Mouse (Mus musculus): ENCODE results near the gene Pbx1. TPM values are rescaled to one million over a fixed set of nuclear protein-coding genes. Genes with fewer than 3 reads are reported as not detected.

The Pbx1 gene
- total RNA-seq, 2 experiments from 2014 or later: 129 to 137 TPM

DNA sequence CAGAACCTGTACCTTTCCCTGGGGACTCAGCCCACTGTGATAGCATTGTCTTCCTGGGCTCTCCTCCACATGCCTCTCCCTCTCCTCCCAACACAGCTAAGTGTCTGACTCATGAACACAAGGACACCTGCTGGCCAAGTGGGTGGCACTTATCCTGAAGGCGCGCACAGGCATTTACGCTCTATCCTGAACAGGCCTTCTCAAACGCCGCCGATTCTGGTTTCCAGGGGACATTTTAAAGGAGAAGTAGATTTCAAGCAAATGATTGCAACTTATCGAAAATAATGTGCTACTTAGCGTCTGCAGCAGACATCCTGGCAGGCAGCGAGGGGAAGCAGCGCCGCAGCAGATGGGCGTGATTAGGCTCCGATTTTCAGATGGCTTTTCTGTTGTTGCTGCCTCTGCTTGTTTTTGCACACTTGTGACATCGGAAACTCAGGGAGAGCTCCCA is 211.0 kb downstream of the Pbx1 start:
- peak; percentile 69 to 84 for DNase-seq (ENCODE audit: low spot score in 2 of 2)
- intact Hi-C loops (cut with DNase I): no loop called here

DNA sequence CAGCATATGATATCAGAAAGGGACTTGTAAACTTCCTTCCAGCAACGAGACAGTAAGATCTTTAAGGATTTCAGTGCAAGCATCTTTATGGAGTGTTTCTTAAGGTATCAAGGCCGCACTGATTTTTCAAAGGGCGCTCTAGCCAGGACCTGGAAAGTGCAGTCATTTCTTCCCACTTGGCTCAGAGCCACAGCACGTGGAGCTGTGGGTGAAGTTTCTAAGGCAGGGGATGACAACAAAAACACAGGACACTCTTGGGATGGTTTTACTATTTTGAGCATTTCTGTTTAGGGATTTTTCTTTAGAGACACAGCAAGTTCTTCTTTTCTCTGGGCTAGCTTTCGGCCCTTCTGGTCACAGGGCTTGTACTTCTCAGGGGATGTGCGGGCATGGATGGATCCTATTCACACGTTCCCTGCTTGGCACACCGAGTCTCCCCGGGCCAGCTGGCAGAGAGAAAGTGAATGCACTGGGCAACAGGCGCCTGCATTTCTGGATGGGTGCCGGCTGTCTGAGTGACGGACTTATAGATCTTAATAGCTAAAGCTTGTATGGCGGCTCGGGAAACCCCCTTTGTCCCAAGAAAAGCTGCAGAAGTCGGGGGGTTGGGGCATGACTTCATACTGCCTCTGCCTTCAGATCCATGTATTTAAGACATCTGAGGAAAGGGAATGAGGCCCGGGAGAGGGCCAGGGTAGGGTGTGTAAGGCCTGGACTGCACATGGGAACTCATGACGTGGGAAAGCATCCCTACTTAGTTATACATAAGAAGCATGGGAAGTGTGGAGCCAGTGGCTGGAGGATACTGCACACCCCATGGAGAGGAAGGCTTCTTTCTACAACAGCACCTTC is 215.9 kb downstream of the Pbx1 start:
- DNase-seq (ENCODE audit: low spot score in 2 of 2): no peak
- intact Hi-C loops (cut with DNase I): loop anchor here (2.0 to 10.0 kb wide), 3 partner anchors 215 to 1131 kb away; no protein-coding TSS in a partner anchor

DNA sequence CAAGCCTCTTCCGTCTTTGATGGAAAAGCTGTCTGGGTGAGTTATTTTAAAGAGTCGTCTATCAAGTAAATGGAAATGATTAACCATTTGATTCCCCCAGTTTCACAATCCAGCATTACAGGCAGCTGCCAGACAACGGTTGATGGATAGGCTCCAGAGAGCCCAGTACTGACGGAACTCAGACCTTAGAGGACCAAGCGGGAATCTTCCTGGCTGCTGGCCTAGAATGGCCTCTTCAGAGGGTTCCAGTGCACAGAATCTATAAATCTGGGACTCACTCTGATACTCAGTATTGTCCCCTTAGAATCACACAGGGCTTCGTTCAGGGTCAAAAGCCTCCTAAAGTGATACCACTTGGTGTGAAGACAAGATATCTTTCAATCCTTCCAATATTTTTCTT is 216.6 kb downstream of the Pbx1 start:
- intact Hi-C loops (cut with DNase I): loop anchor here (2.0 to 10.0 kb wide), 3 partner anchors 215 to 1131 kb away; no protein-coding TSS in a partner anchor

DNA sequence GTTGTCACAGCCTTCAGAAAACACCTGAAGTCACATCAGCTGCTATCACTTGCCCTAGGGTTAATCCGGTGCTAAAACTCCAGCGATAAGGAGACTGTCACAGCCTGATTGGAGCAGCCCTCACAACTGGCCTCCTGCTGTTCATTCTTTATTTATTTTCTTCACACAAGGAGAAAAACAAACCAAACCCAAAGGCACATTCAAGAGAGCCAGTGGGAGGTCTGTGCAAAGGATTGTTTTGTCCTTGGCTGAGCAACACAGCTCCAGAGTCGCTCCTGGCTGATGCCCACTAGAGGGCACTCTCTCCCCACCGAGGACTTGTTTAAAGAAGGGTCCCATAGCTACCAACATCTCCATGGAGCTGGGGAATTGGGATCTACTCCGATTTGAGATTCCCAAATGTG is 218.0 kb downstream of the Pbx1 start:
- intact Hi-C loops (cut with DNase I): loop anchor here (2.0 to 10.0 kb wide), 7 partner anchors 108 to 1243 kb away; no protein-coding TSS in a partner anchor
- peak; percentile 73 to 80 for DNase-seq (ENCODE audit: low spot score in 2 of 2)

More for the DNA sequence above, 216.6 kb downstream of the Pbx1 start:
- no peak for DNase-seq (ENCODE audit: low spot score in 2 of 2)

DNA sequence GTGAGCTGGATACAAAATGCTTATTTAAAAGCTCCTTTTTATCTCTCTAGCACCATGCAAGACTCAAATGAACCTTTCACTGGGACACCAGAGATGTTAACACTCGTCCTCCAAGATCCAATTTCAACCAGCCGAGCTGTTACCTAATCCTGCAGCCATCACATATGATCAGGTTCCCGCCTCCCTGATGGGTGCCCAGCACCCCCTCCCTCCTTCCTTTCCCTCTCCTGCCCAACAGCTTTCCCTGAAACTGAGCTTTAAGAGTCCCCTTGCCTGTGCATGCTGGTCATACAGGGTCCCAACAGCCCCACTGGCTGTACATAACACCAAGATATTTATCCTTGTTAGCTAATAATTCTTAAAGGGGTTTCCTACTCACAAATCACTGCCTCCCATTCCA is 218.5 kb downstream of the Pbx1 start:
- intact Hi-C loops (cut with DNase I): loop anchor here (5.0 to 10.0 kb wide), 5 partner anchors 109 to 1244 kb away; no protein-coding TSS in a partner anchor
- DNase-seq (ENCODE audit: low spot score in 2 of 2): no peak

DNA sequence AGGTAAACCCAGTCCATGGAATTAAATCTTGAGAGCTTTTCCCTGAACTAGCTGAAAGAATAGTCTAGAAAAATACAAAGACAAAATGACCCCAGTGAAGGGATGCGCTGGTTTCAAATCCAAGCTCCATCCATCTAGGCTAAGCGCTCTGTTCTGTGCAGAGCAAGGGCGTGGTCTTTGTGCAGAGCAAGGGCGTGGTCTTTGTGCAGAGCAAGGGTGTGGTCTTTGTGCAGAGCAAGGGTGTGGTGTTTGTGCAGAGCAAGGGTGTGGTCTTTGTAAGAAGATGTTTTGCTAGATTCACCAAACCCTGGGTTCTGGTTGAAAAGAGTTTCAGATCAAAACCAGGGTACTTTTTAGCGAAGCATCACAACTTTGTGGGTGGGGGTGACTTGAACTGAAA is 221.7 kb downstream of the Pbx1 start:
- intact Hi-C loops (cut with DNase I): loop anchor here (5.0 to 10.0 kb wide), 5 partner anchors 112 to 1247 kb away; no protein-coding TSS in a partner anchor
- DNase-seq (ENCODE audit: low spot score in 2 of 2): no peak

DNA sequence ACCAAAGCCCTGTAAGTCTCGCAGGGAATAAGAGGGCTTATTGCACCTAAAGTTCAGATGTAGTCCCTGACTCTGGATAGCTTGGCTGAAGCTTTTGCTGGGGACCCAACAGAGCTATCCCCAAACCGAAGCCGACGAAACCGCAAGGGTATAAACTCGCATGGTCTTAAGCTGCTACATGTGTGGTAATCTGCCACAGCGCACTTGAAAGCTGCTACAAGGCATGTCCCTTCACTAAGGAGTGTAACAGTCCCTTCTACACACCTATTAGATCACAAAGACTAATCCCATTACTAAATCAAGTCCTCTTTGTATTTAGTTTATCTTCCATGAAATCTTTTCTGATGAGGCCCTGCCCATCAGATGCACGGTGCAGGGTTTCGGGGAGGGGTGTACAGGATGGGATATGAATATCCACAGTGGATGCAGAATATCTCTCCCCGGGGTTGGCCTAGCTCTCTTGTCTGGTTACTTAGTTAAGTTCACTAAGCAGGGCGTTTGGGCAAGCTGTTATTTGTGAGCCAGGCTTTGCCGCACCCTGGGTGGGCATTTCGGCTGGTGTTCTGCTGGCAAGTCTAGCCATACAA is 231.4 kb downstream of the Pbx1 start:
- no peak for DNase-seq (ENCODE audit: low spot score in 2 of 2)
- intact Hi-C loops (cut with DNase I): no loop called here

DNA sequence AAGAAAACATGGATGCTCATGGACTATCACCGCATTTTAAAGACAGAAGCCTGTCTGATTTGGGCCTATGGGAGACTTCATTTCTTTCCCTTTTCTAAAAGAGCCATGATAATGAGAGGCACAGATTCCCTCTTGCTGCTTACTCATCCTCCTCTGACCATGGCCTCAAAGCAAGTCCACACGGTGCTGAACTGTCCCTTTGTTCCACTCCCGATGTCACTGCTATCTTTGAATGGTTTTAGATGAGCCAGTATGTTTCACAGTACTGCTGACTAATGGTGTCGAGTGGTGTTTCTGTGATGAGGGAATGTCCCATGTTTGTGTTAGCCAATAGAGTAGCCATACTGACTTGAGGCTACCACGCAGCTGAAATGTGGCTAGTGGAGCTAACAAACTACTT is 233.8 kb downstream of the Pbx1 start:
- DNase-seq (ENCODE audit: low spot score in 2 of 2): no peak

DNA sequence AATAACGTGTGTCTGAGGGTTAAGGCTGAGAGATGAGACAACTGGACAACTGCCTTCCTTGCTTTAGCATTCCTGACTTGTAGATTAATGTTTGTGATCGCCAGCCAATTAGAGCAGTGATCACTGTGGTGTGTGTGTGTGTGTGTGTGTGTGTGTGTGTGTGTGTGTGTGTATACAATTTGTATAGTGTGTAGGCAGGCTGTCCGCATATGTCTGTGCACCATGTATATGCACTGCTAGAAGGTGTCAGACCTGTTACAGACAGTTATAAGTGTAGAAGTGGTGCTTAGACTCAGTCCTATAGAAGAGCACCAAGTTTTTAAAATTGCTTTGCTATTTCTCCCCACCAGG is 234.2 kb downstream of the Pbx1 start:
- intact Hi-C loops (cut with DNase I): loop anchor here (10.0 kb wide), 1 partner anchor 1267 kb away; no protein-coding TSS in a partner anchor
- DNase-seq (ENCODE audit: low spot score in 2 of 2): no peak

More for the DNA sequence above, 233.8 kb downstream of the Pbx1 start:
- intact Hi-C loops (cut with DNase I): loop anchor here (10.0 kb wide), 1 partner anchor 1267 kb away; no protein-coding TSS in a partner anchor

DNA sequence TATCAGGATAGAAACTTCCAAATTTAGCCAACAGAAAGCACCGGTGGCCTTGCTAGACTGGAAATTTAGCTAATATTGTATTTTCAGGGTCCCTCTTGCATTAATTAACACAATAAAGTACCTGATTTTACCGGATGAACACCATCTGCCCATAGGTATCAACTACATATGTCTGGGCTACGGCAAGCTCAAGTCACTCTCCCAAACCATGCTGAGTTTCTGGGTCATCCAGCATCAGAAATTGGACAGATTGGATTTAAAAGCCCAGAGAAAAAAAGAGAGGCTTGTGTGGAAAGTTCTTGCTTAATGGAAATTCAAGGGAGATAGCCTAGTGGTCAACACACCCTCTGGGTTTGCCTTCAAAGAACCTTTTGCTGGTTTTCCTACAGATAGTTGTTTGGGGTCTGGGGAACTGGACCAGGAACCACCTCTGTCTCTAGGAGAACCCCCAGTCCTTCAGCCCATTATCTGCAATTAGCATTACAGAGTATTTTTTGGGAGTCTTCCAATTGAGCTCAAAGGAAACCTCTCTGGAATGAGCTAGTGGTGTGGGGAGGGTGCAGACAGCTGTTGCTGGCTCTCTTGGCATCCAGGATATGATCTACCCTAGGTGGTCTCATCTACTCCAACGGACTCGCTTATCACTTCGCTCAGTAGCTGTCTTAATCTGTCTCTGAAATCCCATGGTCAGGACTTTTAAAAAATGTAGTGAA is 234.7 kb downstream of the Pbx1 start:
- intact Hi-C loops (cut with DNase I): loop anchor here (10.0 kb wide), 1 partner anchor 1267 kb away; no protein-coding TSS in a partner anchor
- no peak for DNase-seq (ENCODE audit: low spot score in 2 of 2)

DNA sequence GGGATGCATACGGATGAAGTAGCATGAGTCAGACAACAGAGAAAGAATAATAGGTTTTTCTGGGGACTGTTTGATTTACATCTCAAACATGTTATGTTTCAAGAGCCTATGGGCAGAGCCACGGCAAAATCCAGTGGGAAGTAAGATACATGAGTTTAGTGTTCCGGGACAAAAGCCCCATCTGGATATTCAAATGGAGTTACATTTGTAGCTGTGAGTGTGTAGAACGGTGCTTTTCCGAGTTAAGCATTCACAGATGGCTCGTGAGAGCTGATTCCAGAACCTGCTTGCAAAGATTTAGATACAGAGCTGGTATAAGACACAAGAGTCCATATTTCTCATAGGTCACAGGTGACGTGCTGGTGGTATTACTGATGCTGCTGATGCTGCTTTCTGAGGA is 238.7 kb downstream of the Pbx1 start:
- DNase-seq (ENCODE audit: low spot score in 2 of 2): peak in 1 of 2 experiments; percentile 72
- intact Hi-C loops (cut with DNase I): loop anchor here (10.0 kb wide), 1 partner anchor 1271 kb away; no protein-coding TSS in a partner anchor

DNA sequence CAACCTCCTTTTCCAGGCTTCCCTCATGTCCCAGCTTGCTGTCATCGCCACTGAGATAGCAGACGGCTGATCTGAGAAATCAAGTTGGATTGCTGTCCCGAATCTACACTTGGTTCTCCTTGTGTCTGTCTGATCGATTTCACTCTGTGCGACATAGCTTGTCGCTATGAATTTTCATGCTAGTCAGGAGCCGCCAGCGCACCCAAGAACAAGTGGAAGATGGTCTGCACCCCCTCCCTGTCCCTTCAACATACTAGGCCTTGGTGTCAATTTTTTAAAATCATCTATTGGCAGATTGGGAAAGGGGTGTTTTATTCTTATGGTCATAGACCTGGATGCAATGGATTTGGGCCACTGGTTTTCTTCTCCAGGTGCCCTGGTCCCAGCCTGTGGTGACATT is 249.3 kb downstream of the Pbx1 start:
- no peak for DNase-seq (ENCODE audit: low spot score in 2 of 2)
- intact Hi-C loops (cut with DNase I): loop anchor here (10.0 kb wide), 1 partner anchor 238 kb away; no protein-coding TSS in a partner anchor

DNA sequence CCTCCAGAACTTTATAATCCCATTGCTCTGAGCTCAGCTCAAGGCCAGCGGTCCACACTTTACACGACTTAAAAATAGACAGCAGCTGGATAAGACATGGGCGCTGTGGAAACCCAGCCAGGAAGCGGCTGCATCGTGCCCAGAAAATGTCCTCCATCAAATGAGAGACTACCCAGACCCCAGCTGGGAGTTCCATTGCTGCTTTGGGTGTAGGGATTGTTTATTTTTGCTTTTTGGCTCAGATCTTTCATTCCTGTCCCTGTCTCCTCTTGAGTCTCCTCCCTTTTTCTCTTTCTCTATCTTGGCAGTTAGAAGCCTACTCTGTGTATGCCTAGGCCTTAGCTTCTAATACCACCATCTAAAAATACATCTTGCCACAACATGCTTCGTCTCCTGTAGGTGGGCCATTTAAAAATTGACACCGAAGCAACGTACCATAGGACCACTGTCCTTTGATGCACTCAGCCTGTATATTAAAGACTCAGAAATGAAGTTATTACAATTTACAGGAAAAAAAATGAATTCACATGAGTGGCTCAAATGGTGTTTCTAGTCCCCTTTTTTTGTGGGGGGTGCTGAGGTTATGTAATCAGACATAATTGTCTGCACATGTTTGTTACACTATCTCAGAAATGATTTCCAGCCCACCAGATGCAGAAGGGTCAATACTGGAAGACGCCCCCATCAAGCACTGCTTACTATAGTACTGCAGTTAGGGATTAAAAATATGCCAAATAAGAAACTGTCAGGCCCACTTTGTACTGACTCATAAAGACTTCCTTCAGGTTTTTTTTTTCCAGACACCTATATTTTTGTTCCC is 251.2 kb downstream of the Pbx1 start:
- intact Hi-C loops (cut with DNase I): loop anchor here (10.0 kb wide), 1 partner anchor 236 kb away; no protein-coding TSS in a partner anchor

DNA sequence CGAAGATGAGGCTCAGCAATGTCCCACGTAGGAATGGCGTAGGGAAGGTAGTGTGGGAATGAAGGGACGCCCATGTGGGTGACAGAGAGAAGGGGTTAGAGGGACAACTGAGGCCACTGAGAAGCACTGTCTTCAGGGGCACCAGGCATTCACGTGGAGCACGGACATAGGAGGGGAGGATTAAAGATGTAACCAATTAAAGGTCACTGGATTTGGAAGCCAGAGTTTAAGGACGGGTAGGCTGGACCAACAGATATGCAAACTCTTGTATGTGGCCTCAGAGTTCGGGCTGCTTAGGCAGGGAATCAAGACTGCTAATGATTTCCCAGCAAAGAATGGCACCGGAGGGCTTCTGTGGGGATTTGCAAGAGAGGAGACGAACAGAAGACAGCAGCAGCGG is 252.4 kb downstream of the Pbx1 start:
- intact Hi-C loops (cut with DNase I): loop anchor here (10.0 kb wide), 1 partner anchor 235 kb away; no protein-coding TSS in a partner anchor
- DNase-seq (ENCODE audit: low spot score in 2 of 2): no peak

More for the DNA sequence above, 251.2 kb downstream of the Pbx1 start:
- peak in 1 of 2 experiments; percentile 65 for DNase-seq (ENCODE audit: low spot score in 2 of 2)

DNA sequence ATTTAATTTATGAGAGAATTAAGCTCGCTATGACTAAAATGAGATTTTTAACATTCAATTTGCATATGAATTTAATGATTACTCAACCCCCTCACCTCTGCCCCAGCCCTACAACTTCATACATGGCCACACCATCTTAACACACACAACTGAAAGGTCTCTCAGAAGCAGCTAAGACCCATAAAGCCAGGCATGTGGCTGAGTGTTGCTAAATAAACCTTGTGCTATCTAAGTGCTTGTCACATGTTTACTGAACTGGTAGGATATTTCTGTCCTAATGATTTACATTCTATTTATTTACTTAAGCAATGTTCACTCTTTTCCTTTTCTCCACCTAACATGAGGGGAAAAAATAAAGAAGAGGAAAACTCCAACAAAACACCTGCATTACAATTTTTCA is 253.5 kb downstream of the Pbx1 start:
- DNase-seq (ENCODE audit: low spot score in 2 of 2): no peak
- intact Hi-C loops (cut with DNase I): no loop called here

DNA sequence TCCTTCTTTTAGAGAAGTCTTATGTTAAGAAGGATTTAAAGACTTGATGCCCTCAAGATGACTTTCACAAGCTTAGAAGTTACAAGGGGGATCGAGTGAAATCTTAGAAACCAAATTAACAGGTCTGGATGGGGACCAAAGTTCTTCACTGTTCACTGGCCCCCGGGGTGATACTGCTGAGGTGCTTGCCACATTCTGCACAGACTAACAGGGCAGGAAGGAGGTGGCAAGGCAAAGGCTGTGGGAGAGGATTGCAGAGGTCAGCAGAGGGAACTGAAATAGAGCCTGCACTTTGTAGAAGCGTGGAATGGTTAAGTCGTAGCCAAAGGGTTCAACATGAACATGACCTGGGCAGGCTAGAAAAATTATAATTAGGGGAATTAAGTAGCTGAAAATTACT is 256.5 kb downstream of the Pbx1 start:
- DNase-seq (ENCODE audit: low spot score in 2 of 2): no peak
- intact Hi-C loops (cut with DNase I): no loop called here

DNA sequence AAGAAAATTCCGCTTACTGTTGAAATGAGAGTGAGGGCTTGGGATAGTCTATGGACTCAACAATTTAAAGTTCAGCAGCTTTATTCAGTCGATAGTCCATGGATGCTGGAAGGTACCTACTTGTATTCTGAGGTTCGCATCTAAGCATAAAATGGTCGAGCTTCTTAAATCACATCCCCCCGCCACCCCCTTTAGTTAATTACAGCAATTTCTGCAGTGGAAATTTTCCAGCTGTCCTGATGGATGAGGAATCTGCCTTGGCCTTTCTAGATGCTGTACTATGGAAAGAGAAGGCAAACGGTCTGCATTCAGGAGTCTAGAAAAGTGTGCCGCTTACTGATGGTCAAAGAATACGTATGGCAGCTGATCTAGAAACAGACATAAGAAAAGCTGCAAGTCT is 262.3 kb downstream of the Pbx1 start:
- intact Hi-C loops (cut with DNase I): no loop called here
- no peak for DNase-seq (ENCODE audit: low spot score in 2 of 2)

DNA sequence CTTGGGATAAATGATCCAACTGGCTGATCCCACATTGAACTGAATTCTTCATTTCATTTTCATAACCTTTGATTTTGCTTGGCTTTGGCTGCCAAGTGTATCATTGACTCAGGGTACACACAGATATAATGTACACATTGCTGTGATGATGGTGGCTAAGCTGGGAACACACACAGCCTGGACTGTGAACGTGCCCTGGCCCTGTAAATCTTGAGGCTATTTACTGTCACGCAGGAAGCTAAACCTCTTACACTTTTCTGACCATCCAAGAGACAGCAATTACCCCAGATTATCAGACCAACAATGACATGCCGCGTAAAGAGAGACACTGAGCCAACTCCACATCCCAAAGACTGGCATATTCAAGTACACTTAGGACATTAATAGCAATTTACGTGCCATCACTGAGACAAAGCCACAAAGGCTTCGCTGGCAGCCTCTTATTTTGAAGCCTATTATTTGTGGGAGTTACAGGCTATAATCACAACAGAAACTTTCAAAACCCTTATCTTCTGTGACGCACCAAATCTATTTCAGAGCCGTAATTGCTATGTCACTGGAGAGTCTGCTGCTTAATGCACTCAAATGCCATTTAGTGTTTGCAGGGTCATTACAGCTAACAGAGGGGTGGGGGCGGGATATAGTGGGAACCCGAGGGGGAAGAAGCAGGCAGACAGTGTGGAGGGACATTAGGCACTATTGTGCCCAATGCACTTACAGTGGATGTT is 262.9 kb downstream of the Pbx1 start:
- intact Hi-C loops (cut with DNase I): no loop called here

More for the DNA sequence above, 262.9 kb downstream of the Pbx1 start:
- no peak for DNase-seq (ENCODE audit: low spot score in 2 of 2)

Data from left cerebral cortex, postnatal 25 days (tissue).